Mouse (Mus musculus) cerebellum, adult 2 months (tissue): ENCODE results near the gene Arhgef7.

Experiments
- CTCF ChIP-seq: fragments of 200-500 bp; IDR thresholded peaks from 2 replicates; pipeline ENCODE4 v1.5.1; 2011; ENCODE audit warnings: low read depth, mild to moderate bottlenecking, control low read depth, low read length, moderate library complexity, borderline replicate concordance; ENCODE audit not compliant: insufficient read depth
- POLR2A ChIP-seq: fragments of 200-500 bp; IDR thresholded peaks from 2 replicates; pipeline ENCODE4 v1.6.1; 2011; ENCODE audit warnings: low read length, control low read depth, borderline replicate concordance; ENCODE audit not compliant: insufficient read depth

- TF ChIP-seq CTCF, result no peak
- TF ChIP-seq POLR2A, result no peak
These were observed 10.3 kb upstream of the Arhgef7 start for GRCm38 (mm10) chr8:11717194-11717593.
